Mouse (Mus musculus) C2C12 (cell line): ENCODE data around the gene Plekhg2.

Source experiments
- CTCF ChIP-seq: IDR thresholded peaks from one replicate; pipeline ENCODE4 v1.5.1; 2011; ENCODE audit not compliant: control insufficient read depth, insufficient read depth, insufficient read length
- MAX ChIP-seq: IDR thresholded peaks from one replicate; pipeline ENCODE4 v1.6.1; 2011; ENCODE audit warnings: mild to moderate bottlenecking, control low read depth
- MYOD1 ChIP-seq: IDR thresholded peaks from one replicate; pipeline ENCODE4 v1.6.1; 2011; ENCODE audit warnings: low read depth; ENCODE audit not compliant: control insufficient read depth, insufficient read length
- MYOG ChIP-seq: IDR thresholded peaks from one replicate; pipeline ENCODE4 v1.6.1; 2011; ENCODE audit not compliant: control insufficient read depth, insufficient read length; ENCODE audit errors: extremely low read depth
- USF1 ChIP-seq: IDR thresholded peaks from one replicate; pipeline ENCODE4 v1.6.1; 2011; ENCODE audit warnings: low read depth, mild to moderate bottlenecking, control low read depth, moderate library complexity

GRCm38 (mm10) chr7:28380237-28381016 lies 8.0 kb upstream of the Plekhg2 start, which contains the start of gene Zfp36:
- TF ChIP-seq CTCF (no peak), MYOG (no peak), MAX (no peak), MYOD1 (no peak), USF1 (no peak)
